Mouse (Mus musculus) brain, adult 2 months (tissue): ENCODE results near the gene Wdr81.
A peak's percentile ranks its signal among the peaks of the same experiment; 100 is the strongest.

Experiments
- DNase-seq: peaks from one replicate; pipeline ENCODE4 v3.0.0; 2011; ENCODE audit warnings: low read depth, low spot score

The Wdr81 gene

GRCm38 (mm10) chr11:75438804-75439203, 15.7 kb downstream of the Wdr81 start:
- DNase-seq: no peak

DNA sequence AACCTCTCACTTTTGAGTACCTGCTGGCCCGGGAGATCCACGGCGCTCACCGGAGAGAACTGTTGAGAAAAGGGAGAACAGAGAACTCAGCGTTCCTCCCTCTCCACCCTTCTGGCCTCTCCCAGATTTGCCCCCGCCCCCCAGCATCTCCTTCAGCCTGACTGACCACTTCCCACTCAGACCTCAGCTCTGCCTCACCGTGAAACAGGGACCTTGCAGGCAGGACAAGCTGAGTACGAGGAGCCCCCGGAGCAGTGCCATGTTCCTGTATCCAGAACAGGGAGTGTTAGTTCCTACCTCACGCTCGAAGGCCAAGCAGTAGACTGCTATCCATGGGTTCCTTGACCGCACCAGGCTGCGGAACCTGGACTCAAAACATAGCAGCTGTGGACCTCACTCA, 16.3 kb downstream of the Wdr81 start:
- DNase-seq: no peak

GRCm38 (mm10) chr11:75434138-75434537, 20.4 kb downstream of the Wdr81 start:
- no peak for DNase-seq

GRCm38 (mm10) chr11:75431307-75431706, 23.2 kb downstream of the Wdr81 start:
- DNase-seq: peak; percentile 81

- DNase-seq: peak; percentile 28
Measured at GRCm38 (mm10) chr11:75429019-75429705, 25.4 kb downstream of the Wdr81 start.

DNA sequence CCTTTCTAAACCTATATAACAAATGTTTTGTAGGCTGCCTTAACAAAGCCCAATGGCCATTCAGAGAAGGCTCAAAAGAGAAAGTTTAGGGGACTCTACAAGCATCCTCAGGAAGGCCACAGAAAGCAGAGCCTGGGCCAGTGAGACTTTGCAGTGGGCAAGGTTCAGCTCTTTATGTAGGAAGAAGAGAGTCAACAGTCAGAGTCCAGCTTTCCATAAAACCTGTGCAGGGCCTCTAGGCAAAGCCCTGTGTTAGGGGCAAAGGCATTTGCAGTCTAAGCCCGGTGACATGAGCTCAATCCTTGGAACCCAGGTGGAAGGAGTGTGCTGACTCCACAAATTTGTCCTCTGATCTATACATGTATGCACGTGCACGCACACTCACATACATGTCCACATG, 30.1 kb downstream of the Wdr81 start:
- DNase-seq: no peak

DNA sequence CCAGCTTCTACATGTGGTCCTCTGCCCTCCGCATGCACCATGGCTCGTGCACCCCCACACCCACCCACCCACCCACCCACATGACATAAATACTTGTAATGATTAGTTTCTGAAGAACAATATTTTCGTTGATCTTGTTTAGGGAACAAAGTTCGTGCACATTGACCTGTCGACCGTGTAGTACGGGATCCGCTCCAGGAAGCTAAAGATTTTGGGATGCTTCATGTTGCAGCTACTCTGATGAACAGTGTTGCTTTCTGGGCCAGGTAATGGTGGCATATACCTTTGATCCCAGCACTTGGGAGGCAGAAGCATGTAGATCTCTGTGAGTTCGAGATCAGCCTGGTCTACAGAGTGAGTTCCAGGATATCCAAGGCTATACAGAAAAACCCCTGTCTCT, 30.5 kb downstream of the Wdr81 start:
- DNase-seq: no peak

DNA sequence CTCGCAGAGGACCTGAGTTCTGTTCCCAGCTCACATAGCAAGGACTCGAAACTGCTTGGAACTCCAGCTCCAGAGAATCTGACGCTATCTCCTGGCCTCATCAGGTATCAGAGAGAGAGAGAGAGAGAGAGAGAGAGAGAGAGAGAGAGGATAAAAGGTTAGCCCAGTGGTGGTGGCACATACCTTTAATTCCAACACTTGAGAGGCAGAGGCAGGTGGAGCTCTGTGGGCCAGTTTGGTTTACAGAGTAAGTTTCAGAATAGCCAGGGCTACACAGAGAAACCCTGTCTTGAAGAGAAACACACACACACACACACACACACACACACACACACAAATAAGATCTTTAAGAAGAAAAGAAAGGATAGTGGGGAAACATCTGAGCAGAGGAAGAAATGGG, 31.4 kb downstream of the Wdr81 start:
- no peak for DNase-seq

GRCm38 (mm10) chr11:75422013-75422792, 32.3 kb downstream of the Wdr81 start, which contains the start of gene Serpinf1:
TSS of gene Serpinf1 (minus strand) at chr11:75422701.
- DNase-seq: no peak

DNA sequence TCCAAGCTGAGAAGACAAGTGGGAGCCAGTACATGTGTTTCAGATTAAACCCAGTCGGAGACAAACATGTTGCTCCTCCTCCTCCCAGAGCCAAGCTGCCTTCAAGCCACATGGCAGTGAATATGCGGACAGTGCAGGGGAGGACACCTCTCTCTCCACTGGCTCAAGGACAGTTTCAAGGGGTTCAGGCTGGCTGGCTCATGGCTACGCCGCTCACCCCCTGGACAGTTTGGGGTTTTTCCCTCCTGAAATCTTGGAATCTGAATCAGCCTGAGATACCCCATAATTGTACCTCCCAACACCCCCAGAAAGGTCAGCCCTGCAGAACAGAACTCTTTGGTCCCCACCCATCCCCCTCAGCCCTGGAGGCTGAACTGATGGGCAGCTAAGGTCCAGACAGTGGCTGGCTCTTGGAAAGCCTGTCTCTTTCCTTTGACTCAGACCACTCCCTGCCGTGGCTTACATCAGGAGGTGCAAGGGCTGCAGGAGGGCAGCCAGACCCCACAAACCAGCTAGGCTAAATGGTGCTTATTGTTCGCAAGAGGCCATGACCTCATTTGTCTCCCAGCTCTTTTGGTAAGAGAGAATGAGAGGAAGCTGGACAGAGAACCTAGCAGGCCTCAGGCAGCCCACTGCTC, 33.0 kb downstream of the Wdr81 start:
- DNase-seq: no peak

- no peak for DNase-seq
Measured at GRCm38 (mm10) chr11:75420810-75421374, 33.6 kb downstream of the Wdr81 start.

DNA sequence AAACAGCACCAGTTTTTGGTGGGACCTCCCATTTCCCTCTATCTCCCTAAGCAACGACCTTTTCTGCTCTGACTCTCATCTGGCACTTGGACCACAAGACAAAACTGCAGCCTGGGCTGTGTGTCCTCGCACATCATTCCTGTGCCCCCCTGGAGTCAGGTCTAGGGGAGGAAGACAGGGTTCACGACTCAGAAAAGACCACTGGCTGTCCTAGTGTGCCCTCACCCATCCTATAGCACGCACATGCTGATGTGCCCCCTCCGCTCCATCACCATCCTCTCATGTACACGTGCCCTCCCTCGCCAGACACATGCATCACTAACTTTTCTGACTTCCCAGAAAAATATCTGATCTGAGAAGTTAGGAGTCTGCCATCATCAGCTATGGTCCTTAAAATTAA, 34.5 kb downstream of the Wdr81 start:
- DNase-seq: no peak

GRCm38 (mm10) chr11:75415994-75416393, 38.5 kb downstream of the Wdr81 start:
- no peak for DNase-seq

DNA sequence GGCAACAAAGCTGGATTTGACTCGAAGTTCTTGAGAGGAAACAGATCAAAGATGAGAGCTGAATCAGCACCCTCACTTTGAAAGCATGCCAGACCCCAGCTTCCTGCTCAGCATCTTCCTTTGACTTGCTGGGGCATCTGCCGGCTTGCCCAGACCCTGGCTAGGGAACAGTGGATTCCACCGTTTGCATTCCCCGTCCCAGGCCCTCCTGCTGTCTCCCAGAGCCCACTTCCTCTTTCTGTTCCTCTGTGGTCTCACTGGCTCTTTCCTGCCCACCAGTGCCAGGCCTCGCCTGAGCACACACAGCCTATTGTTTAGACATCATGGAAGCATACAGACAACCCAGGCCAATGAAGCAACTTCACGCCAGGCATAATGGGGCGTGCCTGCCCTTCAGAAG, 39.4 kb downstream of the Wdr81 start:
- peak; percentile 59 for DNase-seq

DNA sequence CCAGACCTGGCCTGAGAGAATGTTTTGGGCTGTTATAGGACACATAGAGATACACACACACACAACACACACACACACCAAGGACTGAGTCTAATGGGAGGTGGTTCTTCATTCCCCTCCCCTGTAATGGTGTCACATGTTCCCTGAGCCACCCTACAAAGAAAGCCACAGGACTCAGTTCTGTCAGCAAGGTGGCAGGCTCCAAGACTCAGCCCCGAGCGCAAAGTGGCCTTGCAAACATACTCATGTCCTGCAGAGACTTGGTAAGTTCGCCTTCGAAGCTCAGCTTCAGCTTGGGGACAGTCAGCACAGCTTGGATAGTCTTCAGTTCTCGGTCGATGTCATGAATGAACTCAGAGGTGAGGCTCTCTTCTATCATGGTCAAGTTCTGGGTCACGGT, 43.9 kb downstream of the Wdr81 start:
- DNase-seq: no peak

DNA sequence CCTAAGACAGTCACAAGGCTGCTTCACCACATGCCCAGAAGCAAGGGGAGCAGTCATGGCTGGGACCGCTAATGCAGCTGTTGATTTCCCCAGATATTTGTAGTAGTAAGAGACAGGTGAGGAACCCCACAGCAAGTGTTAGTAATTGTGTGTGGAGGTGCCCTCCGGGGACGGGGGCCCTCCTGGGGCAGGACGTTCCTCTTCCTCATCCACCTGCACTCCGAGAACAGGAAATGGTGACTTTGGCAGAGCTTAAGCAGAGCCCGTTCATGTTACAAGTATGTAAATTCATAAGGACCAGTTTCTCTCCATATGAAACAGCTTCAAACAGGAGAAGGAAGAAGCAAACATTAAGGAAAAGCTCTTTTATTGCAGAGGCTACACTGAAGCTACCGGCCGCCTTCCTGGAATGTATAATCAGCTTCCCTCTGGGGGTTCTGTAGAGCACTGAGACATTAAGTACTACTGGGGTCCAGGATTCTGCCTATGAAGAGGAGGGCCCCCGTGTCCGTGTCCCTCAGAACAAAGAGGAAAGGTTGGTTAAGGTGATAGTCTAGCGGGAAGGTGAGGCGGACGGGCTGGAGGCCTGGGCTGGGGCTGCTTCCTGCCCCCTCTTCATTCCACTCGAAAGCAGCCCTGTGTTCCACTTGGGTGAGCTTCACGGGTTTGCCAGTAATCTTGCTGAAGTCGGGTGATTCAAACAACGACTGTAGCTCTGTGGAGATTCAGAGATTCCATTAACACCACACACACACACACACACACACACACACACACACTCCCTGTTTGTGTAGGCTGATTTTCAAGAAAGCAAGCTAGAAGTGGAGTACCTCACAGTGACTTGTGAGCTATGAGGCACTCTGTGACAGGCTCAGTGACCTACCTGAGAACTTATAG, 44.6 kb downstream of the Wdr81 start:
- DNase-seq: peak; percentile 28

DNA sequence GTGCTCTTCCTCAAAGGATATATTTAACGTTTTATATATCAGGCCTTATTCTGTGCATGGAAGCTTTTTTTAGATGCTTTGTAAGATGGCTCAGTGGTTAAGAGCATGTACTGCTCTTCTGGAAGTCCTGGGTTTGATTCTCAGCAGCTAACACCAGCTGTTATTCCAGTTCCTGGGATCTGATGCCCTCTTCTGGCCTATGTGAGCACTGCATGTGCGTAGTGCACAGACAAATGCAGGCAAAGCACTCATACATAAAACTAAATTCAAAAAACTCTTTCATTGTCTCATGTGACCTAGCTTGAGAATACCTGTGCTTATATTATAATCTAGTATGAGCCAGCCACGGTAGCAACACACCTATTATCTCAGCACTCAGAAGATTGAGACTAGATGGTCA, 47.7 kb downstream of the Wdr81 start:
- DNase-seq: peak; percentile 34

DNA sequence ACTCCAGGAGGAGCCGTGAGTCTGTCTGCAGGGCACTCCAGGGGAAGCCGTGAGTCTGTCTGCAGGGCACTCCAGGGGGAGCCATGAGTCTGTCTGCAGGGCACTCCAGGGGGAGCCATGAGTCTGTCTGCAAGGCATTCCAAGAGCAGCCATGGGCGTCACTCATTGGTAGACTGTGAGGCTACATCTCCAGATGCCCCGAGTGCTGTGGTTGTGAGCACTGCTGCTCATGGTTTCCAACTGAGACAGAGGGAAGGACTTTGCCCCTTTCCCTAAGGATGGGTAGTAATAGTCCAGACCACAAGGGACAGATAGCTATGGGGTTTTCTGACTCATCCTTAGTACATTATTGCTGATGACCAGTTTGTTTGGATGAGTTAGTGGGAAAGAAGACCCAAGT, 48.4 kb downstream of the Wdr81 start:
- no peak for DNase-seq

- DNase-seq: peak; percentile 59
Measured at GRCm38 (mm10) chr11:75404801-75405200, 49.7 kb downstream of the Wdr81 start.

GRCm38 (mm10) chr11:75403301-75404052, 51.0 kb downstream of the Wdr81 start:
- DNase-seq: no peak

GRCm38 (mm10) chr11:75402271-75402690, 52.2 kb downstream of the Wdr81 start:
- DNase-seq: peak; percentile 91
